Mouse (Mus musculus): ENCODE results near the gene Kctd20. TPM values are rescaled to one million over a fixed set of nuclear protein-coding genes. Genes with fewer than 3 reads are reported as not detected.

Kctd20 gene
- polyA plus RNA-seq, 1 experiment from 2014 or later = 54.5 TPM

DNA sequence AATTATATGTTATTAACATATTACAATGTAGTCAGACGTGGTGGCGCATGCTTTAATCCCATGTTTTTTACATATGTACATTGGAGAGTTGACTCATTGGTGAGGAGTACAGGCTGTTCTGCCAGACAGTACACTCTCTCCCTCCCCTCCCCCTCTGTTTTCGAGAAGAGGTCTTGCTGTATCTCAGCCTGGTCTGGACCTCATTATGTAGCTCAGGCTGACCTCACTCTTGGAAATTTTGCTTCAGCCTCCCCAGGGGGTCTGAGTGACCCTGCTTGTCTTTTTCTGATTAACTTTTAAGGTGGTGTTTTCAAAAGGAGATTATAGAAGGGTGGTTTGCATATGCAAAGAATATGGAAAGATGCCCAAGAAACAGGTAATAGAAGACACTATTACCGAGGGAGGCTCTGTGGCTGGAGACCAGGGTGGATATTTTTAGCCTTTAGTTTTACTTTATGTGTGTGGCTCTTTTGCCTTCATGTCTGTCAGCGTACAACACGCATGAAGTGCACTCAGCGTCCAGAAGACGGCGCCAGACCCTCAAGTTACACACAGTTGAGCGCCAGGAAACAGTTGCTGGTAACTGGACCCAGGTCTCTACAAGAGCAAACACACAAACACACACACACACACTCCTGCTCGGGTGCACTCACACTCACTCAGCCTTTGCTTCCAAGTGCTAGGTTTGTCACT is 66.7 kb downstream of the Kctd20 start:
- no peak overlapping the region for H3K27ac ChIP-seq
- DNase-seq (ENCODE audit: low spot score) = peak; percentile 38
- H3K9ac ChIP-seq (ENCODE audit: low read depth, low read length) = no peak overlapping the region
- H3K4me1 ChIP-seq (replicated peaks; ENCODE audit: insufficient read depth, low read length) = no peaks in the 10 kb centered on the region
- WGBS = 56% methylated on average over 11 of the region's 11 CpGs
- no peak for ATAC-seq (replicated peaks; ENCODE audit: low FRiP score, low read depth)
- no peaks in the 10 kb centered on the region for H3K27me3 ChIP-seq (ENCODE audit: insufficient read depth, low read length)
- H3K36me3 ChIP-seq (ENCODE audit: insufficient read depth, low read length) = no peaks in the 10 kb centered on the region
- H3K4me2 ChIP-seq (ENCODE audit: low read length) = no peak overlapping the region
- H3K9me3 ChIP-seq (replicated peaks; ENCODE audit: low read length) = no peaks in the 10 kb centered on the region
- peak; percentile 63 for TF ChIP-seq CTCF (IDR thresholded peaks at IDR 0.05; ENCODE audit: low read depth)
- no peak overlapping the region for H3K4me3 ChIP-seq (replicated peaks; ENCODE audit: low read depth, low read length)

Other genes with a start within 250 kb of the Kctd20 start
- 0.66 and 0.71 TPM in 2 replicates for gene AC170998.1, start 225.9 kb upstream of the Kctd20 start, polyA plus RNA-seq (2015; fragmentation: Nextera tagmentation; extraction: Ambion mirVana)
- gene Mapk13, start 182.7 kb upstream of the Kctd20 start, polyA plus RNA-seq (2015; fragmentation: Nextera tagmentation; extraction: Ambion mirVana) = 43.5 and 47.7 TPM in 2 replicates
- 7.1 and 8.3 TPM in 2 replicates for gene Brpf3, start 150.9 kb upstream of the Kctd20 start, polyA plus RNA-seq (2015; fragmentation: Nextera tagmentation; extraction: Ambion mirVana)
- not detected in 2 replicates for gene Pnpla1, start 93.5 kb upstream of the Kctd20 start, polyA plus RNA-seq (2015; fragmentation: Nextera tagmentation; extraction: Ambion mirVana)
- gene 4930539E08Rik, start 36.6 kb upstream of the Kctd20 start, polyA plus RNA-seq (2015; fragmentation: Nextera tagmentation; extraction: Ambion mirVana) = 0.24 and 0.41 TPM in 2 replicates
- gene Pxt1, start 8.1 kb upstream of the Kctd20 start, polyA plus RNA-seq (2015; fragmentation: Nextera tagmentation; extraction: Ambion mirVana) = not detected in 2 replicates
- gene Stk38, start 56.0 kb downstream of the Kctd20 start, polyA plus RNA-seq (2015; fragmentation: Nextera tagmentation; extraction: Ambion mirVana) = 58.8 and 66.9 TPM in 2 replicates
- gene Srsf3, start 80.7 kb downstream of the Kctd20 start, polyA plus RNA-seq (2015; fragmentation: Nextera tagmentation; extraction: Ambion mirVana) = 456 and 496 TPM in 2 replicates
- 125 and 136 TPM in 2 replicates for gene Cdkn1a, start 139.0 kb downstream of the Kctd20 start, polyA plus RNA-seq (2015; fragmentation: Nextera tagmentation; extraction: Ambion mirVana)
- gene Rab44, start 162.2 kb downstream of the Kctd20 start, polyA plus RNA-seq (2015; fragmentation: Nextera tagmentation; extraction: Ambion mirVana) = 0.21 and 0.22 TPM in 2 replicates